Mouse (Mus musculus): ENCODE results near the gene Ranbp9. TPM values are rescaled to one million over a fixed set of nuclear protein-coding genes. Genes with fewer than 3 reads are reported as not detected.

Ranbp9 gene
- polyA plus RNA-seq (2012), result 55.9 and 76.4 TPM in 2 replicates

DNA sequence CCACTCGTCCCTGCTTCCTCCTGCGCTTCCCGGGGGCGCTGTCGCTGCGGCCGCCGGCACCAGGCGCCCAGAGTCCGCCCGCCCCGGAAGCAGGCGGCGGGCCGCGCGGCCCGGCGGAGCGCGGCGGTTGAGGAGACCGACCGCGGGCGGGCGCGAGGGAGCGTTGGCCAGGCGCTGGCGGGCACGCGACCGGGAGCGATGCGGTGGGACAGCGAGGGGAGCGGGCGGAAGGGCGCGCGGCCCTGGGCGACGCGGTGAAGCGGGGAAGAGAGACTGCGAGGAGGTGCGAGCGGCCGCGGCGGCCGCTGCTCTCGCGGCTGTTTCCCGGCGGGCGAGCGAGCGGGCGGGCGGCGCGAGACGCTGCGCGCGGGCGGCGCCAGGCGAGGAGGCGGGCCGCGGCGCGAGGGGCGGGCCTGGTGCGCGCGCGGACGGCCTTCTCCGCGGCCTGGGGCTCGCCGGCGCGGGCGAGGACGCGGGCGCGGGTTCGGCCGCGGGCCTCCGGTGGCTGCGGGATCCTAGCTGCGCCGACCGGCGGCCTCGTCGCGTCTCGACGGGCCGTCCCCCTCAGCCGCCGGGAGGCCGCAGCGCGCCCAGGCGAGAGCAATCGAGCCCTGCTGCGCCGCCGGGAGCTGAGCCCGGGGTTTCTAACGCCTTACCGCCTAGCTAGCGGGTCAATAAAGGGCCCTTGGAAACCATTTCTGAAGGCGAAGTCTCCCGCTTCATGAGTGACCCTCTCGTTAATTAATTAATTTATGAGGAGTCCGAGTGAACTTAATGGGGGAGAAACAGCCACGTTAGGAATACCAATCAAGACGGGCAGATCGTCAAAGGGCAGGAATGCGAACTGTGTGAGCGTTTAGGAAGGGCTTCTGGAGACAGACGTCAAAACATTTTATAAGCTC, at the start of gene Ranbp9:
Gene Ranbp9, minus strand, starts transcription at position 326 of the 902 bp plus-strand sequence.
- TF ChIP-seq GATA1 (IDR thresholded peaks at IDR 0.05; ENCODE audit: low read length), result no peak

DNA sequence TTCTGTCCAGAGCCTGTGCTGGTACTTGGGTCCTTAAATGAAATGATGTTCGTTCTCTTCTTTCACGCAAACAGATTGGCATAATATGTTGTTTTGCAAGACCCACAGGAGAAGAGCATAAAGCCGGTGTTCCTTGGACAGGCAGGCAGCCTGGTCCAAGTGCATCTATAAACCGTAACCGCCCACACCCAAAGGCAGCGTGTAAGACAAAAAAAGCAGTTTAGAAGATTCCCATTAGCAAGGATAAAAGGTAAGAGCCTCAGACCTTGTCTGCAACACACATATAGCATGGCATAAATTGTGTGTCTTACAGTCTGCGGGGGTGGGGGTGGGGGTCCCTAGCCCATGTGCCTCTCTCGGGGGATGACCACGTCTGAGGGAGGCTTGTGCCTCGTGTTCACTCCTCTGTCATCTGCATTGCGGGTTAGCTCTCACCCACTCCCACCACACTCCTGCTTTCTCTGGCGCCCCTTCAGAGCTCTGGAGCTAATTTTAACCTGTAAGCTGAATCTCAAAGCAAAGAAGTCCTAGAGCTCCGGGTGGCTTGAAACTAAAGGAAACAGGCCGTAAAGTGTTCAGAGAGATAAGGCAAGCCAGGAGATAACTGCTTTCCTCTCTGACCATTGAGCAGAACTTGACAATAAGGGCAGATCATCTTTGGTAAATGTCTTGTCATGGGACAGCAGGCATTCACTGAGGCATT, 49.2 kb upstream of the Ranbp9 start:
- peak; percentile 90 for TF ChIP-seq GATA1 (IDR thresholded peaks at IDR 0.05; ENCODE audit: low read length)

DNA sequence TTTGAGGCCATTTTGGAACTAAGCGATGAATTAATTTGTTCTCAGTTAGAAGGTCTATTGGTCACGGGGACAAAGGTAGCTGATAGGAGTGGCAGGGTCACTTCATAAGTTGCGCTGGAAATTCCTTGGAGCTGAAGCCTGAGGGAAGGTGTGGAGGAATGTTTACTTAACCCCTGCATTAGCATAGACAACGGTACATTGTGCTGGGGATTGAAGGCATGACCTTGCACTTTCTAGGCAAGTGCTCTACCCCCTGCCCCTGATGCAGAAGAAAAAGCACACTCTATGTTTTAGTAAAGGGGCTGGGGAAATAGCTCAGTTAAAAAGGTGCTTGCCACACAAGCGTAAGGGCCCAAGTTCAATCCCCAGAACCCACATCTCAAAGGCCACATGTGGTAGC, 45.2 kb upstream of the Ranbp9 start:
- TF ChIP-seq GATA1 (IDR thresholded peaks at IDR 0.05; ENCODE audit: low read length), result no peak

DNA sequence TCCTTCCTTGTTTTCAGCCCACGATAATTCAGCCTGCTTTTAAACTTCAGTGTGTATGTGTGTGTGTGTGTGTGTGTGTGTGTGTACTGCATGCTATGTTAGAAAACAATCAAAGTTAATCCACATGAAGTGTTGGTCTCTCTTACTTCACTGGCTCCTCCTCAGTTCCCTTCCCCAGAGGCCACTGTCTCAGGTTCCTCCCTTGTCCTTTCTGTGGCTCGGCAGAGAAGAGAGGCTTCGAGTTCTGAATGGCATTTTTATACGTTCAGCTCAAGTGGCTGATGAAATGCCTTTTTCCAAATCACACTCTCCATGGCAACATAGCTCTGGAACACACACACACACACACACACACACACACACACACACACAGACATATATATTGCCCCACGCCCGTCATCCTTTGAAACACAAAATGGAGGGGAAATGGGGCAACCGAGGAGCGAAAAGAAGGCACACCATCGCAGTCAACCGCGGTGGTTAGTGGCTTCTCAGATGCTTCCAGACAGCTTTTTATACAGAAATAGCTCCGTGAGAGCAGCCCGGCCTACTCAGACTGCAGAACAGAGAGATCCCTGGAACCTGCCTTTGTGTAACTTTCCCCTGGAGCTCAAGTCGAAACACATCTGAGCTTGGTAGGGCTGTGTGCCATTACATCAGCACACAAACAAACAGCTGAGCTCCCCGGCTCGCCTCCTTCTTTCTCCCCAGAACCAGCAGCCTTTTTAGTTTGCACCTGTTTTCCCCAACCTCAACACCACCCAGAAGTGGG, 44.5 kb upstream of the Ranbp9 start:
- TF ChIP-seq GATA1 (IDR thresholded peaks at IDR 0.05; ENCODE audit: low read length), result no peak

DNA sequence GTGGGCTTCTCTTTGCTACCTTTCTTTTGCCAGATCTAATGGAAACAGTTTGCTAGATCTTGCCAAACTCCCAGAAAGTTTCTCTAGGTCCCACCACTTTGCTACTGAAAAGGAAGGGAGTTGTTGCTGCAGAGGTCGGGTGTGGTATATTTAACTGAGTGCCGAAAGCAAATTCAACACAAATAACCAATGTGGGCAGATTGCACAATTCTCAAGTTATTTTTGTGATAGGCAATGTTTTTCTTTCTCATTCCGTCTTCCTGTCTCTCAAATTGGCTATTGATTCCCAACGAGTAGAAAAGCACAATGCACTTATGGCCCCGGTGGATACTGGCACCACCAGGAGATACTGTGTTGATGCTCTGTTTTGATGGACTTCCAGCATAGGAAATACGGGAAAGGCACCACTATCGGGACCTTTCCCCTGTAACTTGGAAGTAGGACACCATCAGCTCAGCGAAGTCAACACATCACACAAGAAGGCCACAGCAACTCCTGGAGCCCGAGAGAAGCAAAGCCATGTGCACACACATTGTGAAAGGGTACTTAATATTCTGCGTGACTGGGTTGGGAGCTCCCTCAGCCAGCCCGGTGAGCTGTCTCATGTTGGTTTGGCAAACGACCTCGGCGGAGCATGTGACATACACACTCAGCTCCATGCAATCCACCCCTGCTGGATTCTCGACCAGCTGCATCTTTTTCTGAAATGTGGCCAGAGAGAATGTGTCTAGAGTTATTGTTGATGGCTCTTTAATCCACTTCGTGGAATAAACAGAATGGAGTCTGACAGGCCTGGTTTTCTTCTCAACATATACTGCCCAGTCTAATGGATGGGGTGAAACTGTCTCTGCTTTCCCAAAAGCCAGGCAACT, 43.6 kb upstream of the Ranbp9 start:
- TF ChIP-seq GATA1 (IDR thresholded peaks at IDR 0.05; ENCODE audit: low read length), result no peak

DNA sequence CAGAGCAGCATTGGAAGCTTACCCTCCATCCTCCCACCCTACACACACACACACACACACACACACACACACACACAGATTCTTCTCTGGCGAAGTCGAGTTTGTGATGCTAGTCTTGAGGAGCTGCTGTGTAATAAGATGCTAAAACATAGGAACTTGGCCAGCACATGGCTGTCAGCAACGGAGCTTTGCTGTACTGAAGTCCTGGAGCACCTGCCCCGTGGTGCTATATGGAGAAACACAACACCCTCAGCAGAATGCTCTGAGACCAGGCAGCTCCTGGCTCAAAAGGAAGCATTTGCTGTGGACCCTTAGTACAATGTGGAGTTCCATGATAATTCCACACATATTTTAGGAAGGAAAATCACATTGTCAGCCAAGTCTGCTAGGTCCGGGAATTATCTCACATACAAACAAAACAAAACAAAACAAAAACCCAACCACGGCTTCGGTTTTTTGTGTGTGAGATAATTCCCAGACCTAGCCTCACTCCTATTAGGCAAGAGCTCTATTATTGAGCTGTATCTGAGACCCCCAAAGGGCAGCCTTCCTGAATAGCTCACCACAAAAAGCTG, 42.9 kb upstream of the Ranbp9 start:
- TF ChIP-seq GATA1 (IDR thresholded peaks at IDR 0.05; ENCODE audit: low read length), result no peak

DNA sequence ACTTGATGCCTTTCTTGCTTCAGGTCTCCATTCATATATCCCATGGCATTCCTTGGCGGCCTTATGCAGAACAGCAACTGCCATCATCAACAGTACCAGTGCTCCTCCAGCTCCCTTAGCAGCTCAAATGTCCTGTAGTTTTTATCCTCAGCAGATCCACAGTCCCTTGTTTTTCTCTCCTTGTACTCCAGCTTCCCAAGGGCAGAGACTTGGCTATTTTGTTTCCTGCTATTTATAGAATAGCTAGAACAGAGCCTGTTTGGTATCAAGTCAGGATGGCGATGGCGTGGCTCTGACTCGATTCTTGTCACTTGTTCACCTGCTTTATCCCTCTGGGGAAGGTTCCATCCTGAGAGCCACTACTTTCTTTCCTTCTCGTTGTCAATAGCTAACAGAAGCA, 40.9 kb upstream of the Ranbp9 start:
- TF ChIP-seq GATA1 (IDR thresholded peaks at IDR 0.05; ENCODE audit: low read length), result no peak

DNA sequence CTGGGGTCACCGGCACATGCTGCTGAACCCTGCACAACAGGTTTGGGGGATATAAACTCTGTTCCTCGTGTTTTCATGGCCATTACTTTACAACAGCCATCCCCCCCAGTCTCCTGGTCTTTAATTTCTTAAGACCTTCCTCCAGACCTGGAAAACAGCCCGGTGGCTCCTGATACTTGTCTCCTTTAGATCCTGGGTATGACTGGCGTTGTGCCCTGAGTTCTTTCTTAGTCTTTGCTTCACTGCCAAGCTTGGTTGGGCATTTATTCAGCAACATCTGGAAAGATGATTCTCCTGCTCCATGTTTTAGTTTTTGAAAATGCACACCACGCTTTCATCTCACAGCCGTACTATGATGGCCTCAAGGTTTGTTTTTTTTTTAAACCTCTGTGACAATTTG, 38.2 kb upstream of the Ranbp9 start:
- TF ChIP-seq GATA1 (IDR thresholded peaks at IDR 0.05; ENCODE audit: low read length), result no peak

DNA sequence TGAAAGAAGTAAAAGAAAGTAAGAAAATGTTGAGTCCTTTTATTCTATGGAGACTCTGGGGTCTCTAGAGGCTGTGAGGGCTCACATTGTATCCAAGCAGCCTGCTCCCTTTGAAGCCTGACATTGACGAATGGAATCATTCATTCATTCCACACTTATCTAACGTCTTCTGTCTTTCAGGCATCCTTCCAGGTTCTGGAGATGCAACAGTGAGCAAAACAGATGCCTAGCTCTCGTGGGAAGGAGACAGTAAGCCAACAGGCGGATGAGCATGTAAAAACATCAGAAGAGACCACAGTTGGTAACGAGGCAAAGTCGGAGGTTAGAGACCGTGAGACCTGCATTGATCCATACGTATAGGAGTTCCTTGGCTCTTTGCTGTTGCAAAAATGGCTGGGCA, 36.3 kb upstream of the Ranbp9 start:
- no peak for TF ChIP-seq GATA1 (IDR thresholded peaks at IDR 0.05; ENCODE audit: low read length)

DNA sequence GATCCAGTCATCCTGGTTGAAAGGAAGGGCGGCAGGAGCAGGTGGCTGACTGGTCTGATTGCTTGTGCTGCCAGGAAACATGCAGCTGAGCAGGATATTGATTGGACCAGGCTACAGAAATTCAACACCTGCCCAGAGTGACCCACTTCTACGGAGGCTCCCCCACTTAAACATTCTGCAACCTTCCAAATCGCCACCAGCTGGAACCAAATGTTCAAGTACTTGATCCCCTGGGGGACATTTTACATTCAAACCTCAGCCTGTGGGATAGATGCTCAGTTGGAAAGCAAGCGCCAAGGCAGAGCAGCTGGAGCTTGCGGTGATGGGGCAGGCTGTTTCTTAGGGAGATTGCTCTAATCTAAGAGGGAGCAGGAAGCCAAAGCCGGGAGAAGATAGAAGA, 35.8 kb upstream of the Ranbp9 start:
- no peak for TF ChIP-seq GATA1 (IDR thresholded peaks at IDR 0.05; ENCODE audit: low read length)

DNA sequence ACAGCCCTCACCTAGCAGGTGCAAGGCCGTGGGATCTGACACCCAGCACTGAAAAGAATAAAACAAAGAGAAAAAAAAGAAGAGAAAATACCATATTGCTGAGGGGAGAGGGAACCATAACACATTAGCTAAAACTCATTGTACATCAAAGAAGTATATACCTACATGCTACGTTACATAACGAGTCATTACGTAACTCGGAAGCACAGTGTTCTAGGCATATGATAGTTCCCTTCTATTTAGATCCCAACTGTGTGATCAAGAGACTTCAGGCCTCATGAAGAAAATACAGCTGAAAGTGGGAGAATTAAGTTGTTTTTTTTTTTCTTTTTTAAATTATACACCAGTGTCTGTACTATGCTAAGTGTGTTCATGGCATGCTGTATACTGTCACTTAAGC, 35.0 kb upstream of the Ranbp9 start:
- TF ChIP-seq GATA1 (IDR thresholded peaks at IDR 0.05; ENCODE audit: low read length), result no peak

DNA sequence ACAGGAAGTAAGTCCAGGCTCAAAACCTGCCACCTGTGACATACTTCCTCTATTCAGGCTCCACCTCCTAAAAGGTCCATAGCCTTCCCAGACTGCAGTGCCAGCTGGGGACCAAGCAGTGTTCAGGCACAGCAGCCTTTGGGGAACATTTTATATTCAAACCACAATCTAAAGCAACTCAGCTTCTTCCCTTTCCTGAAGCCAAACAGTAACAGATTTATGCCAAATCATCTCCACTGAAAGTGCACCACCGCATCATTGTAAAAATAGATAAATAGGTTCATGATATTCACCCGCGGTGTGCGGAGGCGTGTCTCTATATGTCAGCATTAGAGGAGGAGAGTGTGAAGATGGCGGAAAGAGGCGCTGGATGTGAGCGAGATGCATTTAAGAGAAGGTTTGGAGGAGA, 33.9 kb upstream of the Ranbp9 start:
- no peak for TF ChIP-seq GATA1 (IDR thresholded peaks at IDR 0.05; ENCODE audit: low read length)

DNA sequence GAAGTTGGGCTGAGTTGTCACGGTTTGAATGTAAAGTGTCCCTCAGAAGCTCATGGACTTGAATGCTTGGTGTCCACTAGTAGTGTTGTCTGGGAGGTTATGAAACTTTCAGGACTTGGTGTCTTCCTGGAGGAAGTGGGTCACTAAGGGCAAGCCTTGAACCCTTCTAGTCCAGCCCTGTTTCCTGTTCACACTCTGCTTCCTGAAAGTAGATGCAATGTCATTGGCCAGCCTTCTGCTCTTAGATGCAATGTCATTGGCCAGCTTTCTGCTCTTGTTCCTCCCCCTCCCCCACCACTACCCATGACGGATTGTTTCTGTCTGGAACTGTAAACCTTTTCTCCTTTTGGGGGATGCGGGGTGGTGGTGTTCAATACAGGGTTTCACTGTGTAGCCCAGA, 31.7 kb upstream of the Ranbp9 start:
- TF ChIP-seq GATA1 (IDR thresholded peaks at IDR 0.05; ENCODE audit: low read length), result no peak

DNA sequence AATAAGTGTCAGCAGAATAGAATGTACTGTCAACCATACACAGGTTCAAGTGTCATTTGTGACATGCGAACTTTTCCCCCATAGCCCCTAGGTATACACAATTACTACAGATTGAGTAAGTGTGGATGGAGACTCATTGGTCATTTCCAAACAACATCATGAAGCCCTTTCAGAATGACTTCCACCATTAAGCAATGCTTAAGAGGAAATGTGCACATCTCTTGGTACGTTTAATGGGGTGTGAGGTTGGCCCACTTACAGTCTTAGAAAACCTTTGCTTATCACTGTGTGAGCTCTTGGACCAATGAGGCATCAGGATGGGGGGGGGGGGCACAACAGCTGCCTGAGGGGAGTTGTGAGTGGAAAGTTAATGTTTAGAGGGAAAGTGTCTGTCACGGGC, 24.7 kb upstream of the Ranbp9 start:
- no peak for TF ChIP-seq GATA1 (IDR thresholded peaks at IDR 0.05; ENCODE audit: low read length)

DNA sequence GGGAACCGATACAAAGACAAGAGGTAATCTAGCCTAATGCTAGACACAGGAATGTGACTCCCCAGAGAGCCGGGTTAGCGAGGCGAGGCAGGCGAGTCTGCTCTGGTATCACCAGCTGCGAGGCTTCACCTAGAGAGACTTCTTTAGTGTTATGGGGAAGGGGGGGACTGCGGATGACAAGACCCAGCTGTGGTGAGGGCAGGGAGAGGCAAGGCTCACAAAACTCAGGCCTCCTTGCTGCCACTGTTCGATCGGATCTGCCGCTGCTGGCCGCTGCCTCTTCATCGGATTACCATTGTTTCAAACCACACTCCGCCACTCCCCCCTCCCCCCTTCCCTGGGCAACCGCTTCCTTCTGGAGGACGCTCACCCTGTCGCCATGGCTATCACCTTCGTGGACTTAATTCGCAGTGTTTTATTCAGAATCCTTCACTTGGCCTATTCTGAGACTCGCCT, 22.3 kb upstream of the Ranbp9 start:
- TF ChIP-seq GATA1 (IDR thresholded peaks at IDR 0.05; ENCODE audit: low read length), result no peak
